Mouse (Mus musculus): Measurements from ENCODE around the gene Parp3. TPM values are rescaled to one million over a fixed set of nuclear protein-coding genes. Genes with fewer than 3 reads are reported as not detected.

Gene Parp3
- total and polyA plus RNA-seq, 2 experiments from 2014 or later: 1.7 to 6.2 TPM

DNA sequence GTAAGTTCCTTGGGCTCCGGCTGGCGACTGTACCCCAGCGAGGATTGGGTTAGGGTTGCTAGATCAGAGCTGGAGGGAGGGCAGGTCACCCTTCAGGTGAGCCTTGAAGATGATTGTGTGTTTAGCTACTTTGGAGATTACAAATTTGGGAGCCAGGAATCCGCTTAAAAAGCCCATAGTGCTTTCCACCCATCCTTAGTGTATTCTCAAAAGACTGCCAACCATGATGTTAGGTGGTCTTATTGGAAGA lies 46.8 kb downstream of the Parp3 start:
- 0% methylated on average over 4 of the region's 4 CpGs for WGBS
- no peak for ATAC-seq
- peak overlapping the region; percentile 89 for H3K27ac ChIP-seq (ENCODE audit: low read depth, low read length)

DNA sequence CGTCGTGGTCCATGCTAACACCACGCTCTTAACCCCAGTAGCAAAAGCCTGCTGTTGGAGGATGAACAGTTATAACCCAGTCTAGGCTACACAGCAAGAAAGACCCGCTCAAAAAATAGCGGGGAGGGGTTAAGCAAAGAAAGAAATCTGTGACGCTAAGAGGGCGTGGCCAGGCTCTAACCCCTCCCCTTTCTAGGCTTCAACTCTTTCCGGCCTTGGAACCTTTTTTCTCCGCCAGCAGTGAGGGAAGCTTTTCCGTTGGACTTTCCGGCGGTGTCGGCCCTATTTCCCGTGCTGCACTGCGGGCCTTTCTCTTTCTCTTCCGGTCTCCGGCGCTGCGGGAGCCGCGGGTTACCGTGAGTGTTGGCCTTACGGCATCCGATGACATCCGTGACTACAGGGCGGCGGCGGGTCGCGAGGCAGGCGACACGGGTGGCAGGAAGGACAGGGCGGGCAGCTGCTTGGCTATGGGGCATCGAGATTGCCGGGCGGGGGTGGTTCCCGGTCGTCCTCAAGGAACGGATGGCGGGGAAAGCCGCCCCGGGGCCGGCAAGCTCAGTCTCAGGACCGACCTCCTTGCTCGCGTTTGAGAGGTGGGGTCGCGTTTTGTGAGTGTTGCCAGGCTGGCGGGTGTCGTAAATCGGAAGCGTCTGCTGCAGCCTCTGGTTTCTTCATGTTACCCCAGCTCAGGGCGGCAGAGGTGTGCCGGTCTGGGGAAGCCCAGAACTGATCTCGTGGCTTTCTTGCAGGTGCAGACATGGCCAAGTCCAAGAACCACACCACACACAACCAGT lies 47.3 kb downstream of the Parp3 start, which contains the start of gene Rpl29:
Gene Rpl29, plus strand, starts transcription at position 234 of the 794 bp plus-strand sequence.
- Histone ChIP-seq H3K4me2 (ENCODE audit: low read depth) (peak within 1 kb of the TSS; percentile 54), H3K9ac (peak within 1 kb of the TSS; percentile 93), H3K36me3 (ENCODE audit: insufficient read depth) (peaks cover 31% of the 10 kb centered on the region), H3K27me3 (ENCODE audit: insufficient read depth, low read length) (no peaks in the 10 kb centered on the region), H3K4me1 (ENCODE audit: insufficient read depth) (no peaks in the 10 kb centered on the region; the same call in none of the 2 replicates), H3K27ac (ENCODE audit: low read depth, low read length) (peak within 1 kb of the TSS; percentile 89), H3K9me3 (ENCODE audit: low read length) (no peaks in the 10 kb centered on the region), H3K4me3 (ENCODE audit: low read depth, low read length) (peak within 1 kb of the TSS; percentile 70)
- peak; percentile 97 for DNase-seq
- WGBS: under 1% methylated on average over 55 of the region's 55 CpGs
- ATAC-seq: peak; percentile 94
- no peak for TF ChIP-seq CTCF (IDR thresholded peaks at IDR 0.05; ENCODE audit: low read depth)

More for the DNA sequence above, 46.8 kb downstream of the Parp3 start:
- peak overlapping the region; percentile 93 for H3K9ac ChIP-seq
- no peak for TF ChIP-seq CTCF (IDR thresholded peaks at IDR 0.05; ENCODE audit: low read depth)
- no peaks in the 10 kb centered on the region; the same call in none of the 2 replicates for H3K4me1 ChIP-seq (ENCODE audit: insufficient read depth)
- DNase-seq: no peak
- H3K36me3 ChIP-seq (ENCODE audit: insufficient read depth): peaks cover 31% of the 10 kb centered on the region
- no peaks in the 10 kb centered on the region for H3K9me3 ChIP-seq (ENCODE audit: low read length)
- peak overlapping the region; percentile 54 for H3K4me2 ChIP-seq (ENCODE audit: low read depth)
- H3K27me3 ChIP-seq (ENCODE audit: insufficient read depth, low read length): no peaks in the 10 kb centered on the region
- peak overlapping the region; percentile 70 for H3K4me3 ChIP-seq (ENCODE audit: low read depth, low read length)

DNA sequence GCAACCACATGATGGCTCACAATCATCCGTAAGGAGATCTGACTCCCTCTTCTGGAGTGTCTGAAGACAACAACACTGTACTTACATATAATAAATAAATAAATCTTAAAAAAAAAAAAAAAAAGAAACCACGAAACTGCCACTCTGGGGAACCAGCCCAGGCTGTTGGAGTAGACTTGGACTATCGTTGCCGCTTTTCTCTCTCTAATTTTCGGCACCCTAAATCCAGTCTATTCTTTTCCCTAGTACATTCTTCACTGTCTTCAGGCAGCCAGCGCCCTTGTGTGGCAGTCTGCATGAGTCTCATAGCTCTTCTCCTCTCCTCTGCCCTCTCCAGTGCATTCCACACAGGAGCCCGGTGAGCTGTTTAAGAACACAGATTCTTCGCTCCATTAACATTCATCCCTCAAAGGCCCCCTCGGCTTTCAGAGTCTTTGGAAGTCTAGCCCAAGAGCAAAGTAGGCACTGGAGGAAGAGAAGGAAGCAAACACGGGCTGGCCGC lies 48.0 kb downstream of the Parp3 start:
- Histone ChIP-seq H3K9ac (peak overlapping the region; percentile 93), H3K27me3 (ENCODE audit: insufficient read depth, low read length) (no peaks in the 10 kb centered on the region), H3K4me3 (ENCODE audit: low read depth, low read length) (peak overlapping the region; percentile 70), H3K27ac (ENCODE audit: low read depth, low read length) (peak overlapping the region; percentile 89), H3K36me3 (ENCODE audit: insufficient read depth) (peaks cover 30% of the 10 kb centered on the region), H3K4me1 (ENCODE audit: insufficient read depth) (no peaks in the 10 kb centered on the region; the same call in none of the 2 replicates), H3K9me3 (ENCODE audit: low read length) (no peaks in the 10 kb centered on the region), H3K4me2 (ENCODE audit: low read depth) (peak overlapping the region; percentile 54)
- 9% methylated on average over 11 of the region's 11 CpGs for WGBS
- TF ChIP-seq CTCF (IDR thresholded peaks at IDR 0.05; ENCODE audit: low read depth): peak; percentile 32; the same call in 1 of the 2 replicates
- DNase-seq: no peak
- ATAC-seq: peak; percentile 76

DNA sequence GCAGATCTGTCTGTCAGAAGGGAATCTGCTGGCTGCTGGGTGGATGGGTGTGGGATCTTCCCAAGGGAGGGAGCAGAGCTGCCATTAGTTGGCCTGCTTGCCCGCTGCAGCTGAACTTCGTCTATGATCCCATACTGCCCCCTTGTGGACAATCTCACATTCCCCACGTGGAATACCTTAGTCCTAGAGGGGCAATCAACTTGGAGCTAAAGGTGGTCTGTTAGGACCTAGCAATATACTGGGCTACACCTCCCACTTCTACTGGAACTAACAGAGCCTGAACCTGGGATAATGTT lies 54.9 kb downstream of the Parp3 start:
- peak; percentile 98 for TF ChIP-seq CTCF (IDR thresholded peaks at IDR 0.05; ENCODE audit: low read depth)
- H3K4me3 ChIP-seq (ENCODE audit: low read depth, low read length): no peak overlapping the region
- no peaks in the 10 kb centered on the region for H3K36me3 ChIP-seq (ENCODE audit: insufficient read depth)
- ATAC-seq (peak; percentile 78), DNase-seq (peak; percentile 94)
- H3K9ac ChIP-seq: 0 out of 2 replicates have a peak overlapping the region, but pooled peaks have one; percentile 11
- H3K4me2 ChIP-seq (ENCODE audit: low read depth): peak overlapping the region; percentile 18
- H3K27ac ChIP-seq (ENCODE audit: low read depth, low read length): no peak overlapping the region
- H3K9me3 ChIP-seq (ENCODE audit: low read length): no peaks in the 10 kb centered on the region
- H3K4me1 ChIP-seq (ENCODE audit: insufficient read depth): peaks cover 28% of the 10 kb centered on the region
- 0% methylated on average over 3 of the region's 3 CpGs for WGBS
- H3K27me3 ChIP-seq (ENCODE audit: insufficient read depth, low read length): no peaks in the 10 kb centered on the region

DNA sequence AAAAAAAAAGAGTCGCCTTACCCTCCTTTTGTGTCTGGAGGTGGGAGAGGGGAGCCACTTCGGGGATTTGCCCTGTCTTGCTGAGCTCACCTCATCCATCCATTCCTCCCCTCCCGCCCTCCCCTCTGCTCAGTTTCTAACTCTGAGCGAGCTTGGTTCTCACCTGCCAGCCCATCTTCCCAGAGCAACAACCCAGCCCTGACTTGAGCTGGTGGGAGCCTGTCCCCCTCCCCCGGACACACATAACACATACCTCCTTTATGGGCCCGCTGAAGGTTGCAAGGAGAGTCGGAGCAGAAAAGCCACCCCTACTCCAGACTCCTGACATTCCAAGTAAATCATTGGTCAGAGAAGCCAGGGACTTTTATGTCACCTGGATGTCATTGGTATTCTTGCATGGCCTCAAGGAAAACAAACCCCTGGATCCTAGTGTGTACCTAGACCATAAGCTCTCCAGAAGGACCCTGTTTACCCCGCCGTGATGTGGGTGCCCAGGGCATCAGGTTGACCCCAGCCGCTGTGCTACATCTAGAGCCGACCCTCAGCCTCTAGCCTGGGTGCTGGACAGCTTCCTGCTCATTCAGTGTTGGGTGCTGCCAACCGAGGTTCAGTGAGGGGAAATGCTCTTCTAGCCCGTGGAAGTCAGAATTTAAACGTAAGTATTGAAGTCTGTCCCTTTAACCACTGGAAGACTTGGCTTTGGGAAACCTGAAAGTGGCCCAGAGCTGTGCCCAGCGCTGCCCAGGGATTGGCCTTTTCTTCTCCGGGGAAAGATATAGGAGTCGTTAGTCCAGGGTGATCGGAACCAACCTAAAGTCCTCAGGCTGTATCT lies 55.5 kb downstream of the Parp3 start:
- Histone ChIP-seq H3K4me1 (ENCODE audit: insufficient read depth) (peaks cover 28% of the 10 kb centered on the region), H3K27ac (ENCODE audit: low read depth, low read length) (peak overlapping the region; percentile 29; the same call in 1 of the 2 replicates), H3K27me3 (ENCODE audit: insufficient read depth, low read length) (no peaks in the 10 kb centered on the region), H3K4me3 (ENCODE audit: low read depth, low read length) (no peak overlapping the region), H3K9me3 (ENCODE audit: low read length) (no peaks in the 10 kb centered on the region), H3K4me2 (ENCODE audit: low read depth) (peak overlapping the region; percentile 18), H3K36me3 (ENCODE audit: insufficient read depth) (no peaks in the 10 kb centered on the region), H3K9ac (0 out of 2 replicates have a peak overlapping the region, but pooled peaks have one; percentile 33)
- no peak for TF ChIP-seq CTCF (IDR thresholded peaks at IDR 0.05; ENCODE audit: low read depth)
- ATAC-seq: 0 out of 2 replicates have a peak, but pooled peaks have one; percentile 1
- DNase-seq: no peak
- WGBS: 8% methylated on average over 18 of the region's 18 CpGs

DNA sequence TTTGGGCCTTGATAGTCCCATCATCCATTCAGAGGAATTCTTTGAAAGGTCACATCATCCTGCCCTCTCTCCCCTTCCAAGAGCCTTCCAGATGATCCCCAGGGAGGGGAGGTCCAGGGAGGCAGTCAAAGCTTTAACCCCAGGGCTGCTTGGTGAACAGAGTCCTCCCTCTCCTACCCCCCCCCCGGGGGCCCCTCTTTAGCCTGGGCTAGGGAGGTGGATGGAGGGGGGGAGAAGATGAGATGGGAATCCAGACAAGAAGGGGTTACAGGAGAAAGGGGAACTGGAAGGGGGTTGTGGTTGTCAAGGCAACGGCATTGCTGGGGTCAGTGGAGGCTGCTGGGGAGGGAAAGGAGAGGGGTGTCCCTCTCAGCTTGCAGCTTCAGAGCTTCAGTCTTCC lies 56.1 kb downstream of the Parp3 start:
- Histone ChIP-seq H3K4me2 (ENCODE audit: low read depth) (no peak overlapping the region), H3K9ac (0 out of 2 replicates have a peak overlapping the region, but pooled peaks have one; percentile 33), H3K27ac (ENCODE audit: low read depth, low read length) (no peak overlapping the region), H3K4me1 (ENCODE audit: insufficient read depth) (peaks cover 28% of the 10 kb centered on the region), H3K4me3 (ENCODE audit: low read depth, low read length) (no peak overlapping the region), H3K9me3 (ENCODE audit: low read length) (no peaks in the 10 kb centered on the region), H3K36me3 (ENCODE audit: insufficient read depth) (no peaks in the 10 kb centered on the region), H3K27me3 (ENCODE audit: insufficient read depth, low read length) (no peaks in the 10 kb centered on the region)
- DNase-seq (no peak), ATAC-seq (no peak)
- no peak for TF ChIP-seq CTCF (IDR thresholded peaks at IDR 0.05; ENCODE audit: low read depth)
- 5% methylated on average over 2 of the region's 2 CpGs for WGBS

Other genes starting within 250 kb of the Parp3 start
- gene Alas1, start 228.3 kb downstream of the Parp3 start, total RNA-seq (2014; rRNA removed): 58.4 and 68.4 TPM in 2 replicates
- 70.4 and 77.8 TPM in 2 replicates for gene Alas1, start 228.3 kb downstream of the Parp3 start, polyA plus RNA-seq (2015; fragmentation: Nextera tagmentation; extraction: Ambion mirVana)
- gene Poc1a, start 195.9 kb downstream of the Parp3 start, total RNA-seq (2014; rRNA removed): 5.8 and 7.6 TPM in 2 replicates
- gene Poc1a, start 195.9 kb downstream of the Parp3 start, polyA plus RNA-seq (2015; fragmentation: Nextera tagmentation; extraction: Ambion mirVana): 12.0 and 14.3 TPM in 2 replicates
- gene Dusp7, start 108.3 kb downstream of the Parp3 start, total RNA-seq (2014; rRNA removed): 43.5 and 44.5 TPM in 2 replicates
- 16.5 and 16.7 TPM in 2 replicates for gene Dusp7, start 108.3 kb downstream of the Parp3 start, polyA plus RNA-seq (2015; fragmentation: Nextera tagmentation; extraction: Ambion mirVana)
- 890 and 984 TPM in 2 replicates for gene Rpl29, start 47.5 kb downstream of the Parp3 start, total RNA-seq (2014; rRNA removed)
- 678 and 804 TPM in 2 replicates for gene Rpl29, start 47.5 kb downstream of the Parp3 start, polyA plus RNA-seq (2015; fragmentation: Nextera tagmentation; extraction: Ambion mirVana)
- gene Acy1, start 38.6 kb downstream of the Parp3 start, total RNA-seq (2014; rRNA removed): 12.9 and 18.1 TPM in 2 replicates
- gene Acy1, start 38.6 kb downstream of the Parp3 start, polyA plus RNA-seq (2015; fragmentation: Nextera tagmentation; extraction: Ambion mirVana): 20.5 and 21.0 TPM in 2 replicates
- gene Abhd14b, start 29.5 kb downstream of the Parp3 start, total RNA-seq (2014; rRNA removed): 10.5 and 13.8 TPM in 2 replicates
- gene Abhd14b, start 29.5 kb downstream of the Parp3 start, polyA plus RNA-seq (2015; fragmentation: Nextera tagmentation; extraction: Ambion mirVana): 7.6 and 8.8 TPM in 2 replicates
- 54.4 and 63.2 TPM in 2 replicates for gene Abhd14a, start 29.3 kb downstream of the Parp3 start, total RNA-seq (2014; rRNA removed)
- gene Abhd14a, start 29.3 kb downstream of the Parp3 start, polyA plus RNA-seq (2015; fragmentation: Nextera tagmentation; extraction: Ambion mirVana): 84.1 and 87.1 TPM in 2 replicates
- gene Pcbp4, start 23.7 kb downstream of the Parp3 start, total RNA-seq (2014; rRNA removed): 454 and 602 TPM in 2 replicates
- gene Pcbp4, start 23.7 kb downstream of the Parp3 start, polyA plus RNA-seq (2015; fragmentation: Nextera tagmentation; extraction: Ambion mirVana): 251 and 273 TPM in 2 replicates
- gene Gpr62, start 11.0 kb downstream of the Parp3 start, total RNA-seq (2014; rRNA removed): 1.5 and 1.8 TPM in 2 replicates
- 2.3 and 3.0 TPM in 2 replicates for gene Gpr62, start 11.0 kb downstream of the Parp3 start, polyA plus RNA-seq (2015; fragmentation: Nextera tagmentation; extraction: Ambion mirVana)
- 45.6 and 52.9 TPM in 2 replicates for gene Rrp9, start 986 bp downstream of the Parp3 start, total RNA-seq (2014; rRNA removed)
- 46.5 and 47.3 TPM in 2 replicates for gene Rrp9, start 986 bp downstream of the Parp3 start, polyA plus RNA-seq (2015; fragmentation: Nextera tagmentation; extraction: Ambion mirVana)
- gene Iqcf1, start 23.0 kb upstream of the Parp3 start, total RNA-seq (2014; rRNA removed): not detected in 2 replicates
- gene Iqcf1, start 23.0 kb upstream of the Parp3 start, polyA plus RNA-seq (2015; fragmentation: Nextera tagmentation; extraction: Ambion mirVana): not detected in 2 replicates
- not detected in 2 replicates for gene Iqcf5, start 37.6 kb upstream of the Parp3 start, total RNA-seq (2014; rRNA removed)
- gene Iqcf5, start 37.6 kb upstream of the Parp3 start, polyA plus RNA-seq (2015; fragmentation: Nextera tagmentation; extraction: Ambion mirVana): 0.41 TPM in 1 of 2 replicates, not detected in the other
- not detected in 2 replicates for gene Iqcf3, start 84.7 kb upstream of the Parp3 start, total RNA-seq (2014; rRNA removed)
- not detected in 2 replicates for gene Iqcf3, start 84.7 kb upstream of the Parp3 start, polyA plus RNA-seq (2015; fragmentation: Nextera tagmentation; extraction: Ambion mirVana)
- gene Iqcf4, start 94.0 kb upstream of the Parp3 start, total RNA-seq (2014; rRNA removed): not detected in 2 replicates
- gene Iqcf4, start 94.0 kb upstream of the Parp3 start, polyA plus RNA-seq (2015; fragmentation: Nextera tagmentation; extraction: Ambion mirVana): not detected in 2 replicates
- not detected in 2 replicates for gene Iqcf6, start 149.6 kb upstream of the Parp3 start, total RNA-seq (2014; rRNA removed)
- gene Iqcf6, start 149.6 kb upstream of the Parp3 start, polyA plus RNA-seq (2015; fragmentation: Nextera tagmentation; extraction: Ambion mirVana): not detected in 2 replicates
- gene Grm2, start 179.1 kb upstream of the Parp3 start, total RNA-seq (2014; rRNA removed): 13.6 and 14.6 TPM in 2 replicates
- 19.8 and 20.7 TPM in 2 replicates for gene Grm2, start 179.1 kb upstream of the Parp3 start, polyA plus RNA-seq (2015; fragmentation: Nextera tagmentation; extraction: Ambion mirVana)
- 61.2 and 68.6 TPM in 2 replicates for gene Tex264, start 209.0 kb upstream of the Parp3 start, total RNA-seq (2014; rRNA removed)
- 98.3 and 105 TPM in 2 replicates for gene Tex264, start 209.0 kb upstream of the Parp3 start, polyA plus RNA-seq (2015; fragmentation: Nextera tagmentation; extraction: Ambion mirVana)

All from forebrain, postnatal 0 days (tissue).